In genomic region chr9:112498676-112499075, GRCm38 (mm10) we compare ENCODE assay signal across 22 mouse cellular contexts.
"Had no signal": no experiment of that assay in that cellular context is flagged by ENCODE, and none has a peak within 500 bp of the region (broad histone marks: within the 10 kb centered on the region; RNA-seq: fewer than 3 reads in every experiment).

No protein-coding gene starts in this region.

- H3K36me3 ChIP-seq: limb, embryonic 10.5 days; limb, embryonic 13.5 days; liver, embryonic 12.5 days; liver, embryonic 15.5 days; lung, embryonic 15.5 days; midbrain, embryonic 10.5 days; midbrain, embryonic 13.5 days; neural tube, embryonic 13.5 days had no signal

- ATAC-seq: liver, embryonic 12.5 days; midbrain, embryonic 13.5 days; midbrain, embryonic 16.5 days had no signal

- H3K4me1 ChIP-seq: limb, embryonic 10.5 days; limb, embryonic 13.5 days; liver, embryonic 12.5 days; liver, embryonic 15.5 days; lung, embryonic 15.5 days; megakaryocyte, embryonic 14.5 days; midbrain, embryonic 10.5 days; midbrain, embryonic 13.5 days; neural tube, embryonic 13.5 days had no signal

- H3K9me3 ChIP-seq: limb, embryonic 10.5 days; limb, embryonic 13.5 days; liver, embryonic 12.5 days; liver, embryonic 15.5 days; lung, embryonic 15.5 days; megakaryocyte, embryonic 14.5 days; midbrain, embryonic 10.5 days; midbrain, embryonic 13.5 days; neural tube, embryonic 13.5 days had no signal

- H3K27me3 ChIP-seq: limb, embryonic 13.5 days; liver, embryonic 12.5 days; liver, embryonic 15.5 days; lung, embryonic 15.5 days; megakaryocyte, embryonic 14.5 days; midbrain, embryonic 13.5 days; neural tube, embryonic 13.5 days had no signal

- H3K4me3 ChIP-seq: limb, embryonic 10.5 days; limb, embryonic 13.5 days; liver, embryonic 12.5 days; liver, embryonic 15.5 days; lung, embryonic 15.5 days; megakaryocyte, embryonic 14.5 days; midbrain, embryonic 10.5 days; midbrain, embryonic 13.5 days; myocyte; neural tube, embryonic 13.5 days had no signal

- DNase-seq: kidney, adult 18-20 months; kidney, adult 9 months; kidney, postnatal 14 days; kidney, postnatal 4 days; liver; lung, adult 18-20 months; lung, postnatal 10 days; lung, postnatal 36 days; right cerebral cortex, postnatal 4 days; thymus, postnatal 25 days had no signal

- H3K4me2 ChIP-seq: limb, embryonic 13.5 days; liver, embryonic 12.5 days; liver, embryonic 15.5 days; lung, embryonic 15.5 days; midbrain, embryonic 13.5 days; neural tube, embryonic 13.5 days had no signal

- H3K9ac ChIP-seq: limb, embryonic 13.5 days; liver, embryonic 12.5 days; liver, embryonic 15.5 days; lung, embryonic 15.5 days; midbrain, embryonic 13.5 days; neural tube, embryonic 13.5 days had no signal

- H3K27ac ChIP-seq: limb, embryonic 10.5 days; limb, embryonic 13.5 days; liver, embryonic 12.5 days; liver, embryonic 15.5 days; lung, embryonic 15.5 days; midbrain, embryonic 10.5 days; midbrain, embryonic 13.5 days; neural tube, embryonic 13.5 days; stomach, postnatal 0 days had no signal
